Mouse (Mus musculus) ovary, postnatal 10 days (tissue): Measurements from ENCODE around the gene Arl5b.

Experiments
- DNase-seq: peaks from one replicate; pipeline ENCODE4 v3.0.0; 2022; ENCODE audit warnings: low spot score

Arl5b gene

DNA sequence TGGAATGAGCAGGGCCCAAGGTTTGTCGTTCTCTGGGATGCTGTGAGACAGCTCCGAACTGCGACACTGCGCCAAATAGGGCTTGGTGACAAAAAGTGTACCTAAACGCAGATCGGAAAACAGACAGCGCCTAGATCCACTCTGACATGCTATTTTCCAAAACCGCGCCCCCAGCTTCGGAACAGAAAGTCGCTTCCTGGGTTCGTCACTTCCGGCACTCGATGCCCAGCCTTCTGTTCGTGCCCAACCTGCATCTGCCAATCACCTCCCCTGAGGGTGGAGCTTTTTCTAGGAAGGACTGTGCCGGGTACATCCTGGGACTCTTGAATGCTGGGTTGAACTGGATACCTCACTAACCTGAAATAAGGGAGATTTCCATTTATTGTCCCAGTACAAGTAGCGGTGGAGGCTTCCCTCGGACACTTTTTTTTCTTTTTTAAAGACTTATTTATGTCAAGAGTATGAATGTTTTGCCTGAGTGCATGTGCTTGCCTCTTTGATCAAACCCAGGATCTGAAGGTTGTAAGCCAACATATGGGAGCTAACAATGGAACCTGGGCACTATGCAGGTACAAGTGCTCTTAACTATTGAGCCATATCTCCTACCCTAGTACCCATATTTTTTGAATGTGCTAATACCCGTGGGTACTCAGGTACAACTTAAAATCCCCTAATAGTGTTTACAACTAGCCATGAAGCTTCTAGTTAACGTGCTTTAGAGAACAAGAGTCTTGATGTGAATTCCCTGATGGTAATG lies at the start of gene Arl5b:
Gene Arl5b, plus strand, starts transcription at position 279 of the 757 bp plus-strand sequence.
- peak; percentile 79 for DNase-seq

DNA sequence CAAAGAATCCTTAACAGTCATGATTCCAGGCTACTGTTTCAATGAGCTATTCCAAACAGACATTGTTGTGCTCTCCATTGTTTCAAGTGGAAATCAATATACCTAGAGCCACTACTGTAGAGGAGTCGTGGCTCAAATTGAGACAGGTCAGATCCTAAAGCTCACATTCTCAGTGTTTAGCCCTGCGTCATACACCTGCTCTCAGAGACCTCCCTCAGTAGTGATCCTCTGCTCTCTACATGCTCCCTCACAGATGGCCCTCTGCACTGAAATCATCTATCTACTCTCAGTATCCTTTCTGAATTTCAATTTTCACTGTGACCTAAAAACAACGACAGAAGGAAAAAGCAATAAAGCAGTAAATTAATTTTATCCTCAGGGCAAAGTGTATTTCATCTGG lies 41.7 kb upstream of the Arl5b start:
- DNase-seq, result no peak

DNA sequence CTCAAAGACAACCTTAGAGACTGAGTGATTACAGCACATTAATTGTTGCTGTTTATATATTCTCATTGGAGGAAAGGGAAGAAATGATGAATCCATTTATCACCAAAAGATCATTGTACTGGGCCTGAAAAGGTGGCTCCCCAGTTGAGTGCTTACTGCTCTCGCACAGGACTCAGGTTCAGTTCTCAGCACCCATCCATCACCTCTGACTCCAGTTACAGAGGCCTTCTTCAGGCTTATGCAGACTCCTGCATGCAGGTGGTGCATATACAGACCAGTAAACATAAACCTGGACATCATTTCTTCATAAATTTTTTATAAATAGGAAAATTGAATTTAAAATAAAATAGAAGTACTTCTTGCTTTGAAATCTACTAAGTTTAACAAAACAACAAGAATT lies 41.1 kb upstream of the Arl5b start:
- no peak for DNase-seq

DNA sequence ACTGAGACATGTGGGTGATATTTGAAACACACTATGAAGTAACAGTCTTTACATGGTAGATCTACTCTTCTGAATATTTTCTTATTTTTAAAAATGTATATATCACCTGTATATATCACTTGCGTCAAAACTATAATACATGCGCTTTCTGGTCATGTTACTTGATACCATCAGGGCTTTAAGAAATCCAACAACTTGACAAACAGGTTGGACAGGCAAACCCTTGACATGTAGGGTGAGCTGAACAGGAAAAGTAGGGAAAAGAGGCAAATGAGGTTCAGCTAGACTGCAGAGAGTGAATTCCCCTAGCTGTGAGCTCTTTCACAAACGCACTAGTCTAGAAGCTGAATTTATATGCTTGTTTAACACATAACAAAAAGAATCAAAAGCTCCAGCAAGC lies 22.4 kb upstream of the Arl5b start:
- DNase-seq, result no peak

DNA sequence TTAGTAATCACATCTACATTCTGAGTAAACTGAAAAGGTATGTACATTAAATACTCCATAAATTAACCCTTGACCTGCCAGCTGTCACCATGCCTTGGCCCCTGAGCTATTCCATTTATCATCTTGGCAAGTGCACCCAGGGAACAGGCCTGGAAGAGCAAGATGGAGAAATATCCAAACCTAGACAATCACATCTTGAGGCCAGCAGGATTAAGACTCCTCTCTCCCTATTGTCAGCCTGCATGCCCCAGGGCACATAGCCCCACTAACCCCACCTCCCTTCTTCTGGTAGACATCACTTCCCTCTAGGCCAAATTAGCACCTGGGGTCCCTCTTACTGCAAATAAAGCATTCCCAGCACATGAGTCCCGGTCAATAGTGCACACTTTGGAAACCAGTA lies 21.4 kb upstream of the Arl5b start:
- no peak for DNase-seq

DNA sequence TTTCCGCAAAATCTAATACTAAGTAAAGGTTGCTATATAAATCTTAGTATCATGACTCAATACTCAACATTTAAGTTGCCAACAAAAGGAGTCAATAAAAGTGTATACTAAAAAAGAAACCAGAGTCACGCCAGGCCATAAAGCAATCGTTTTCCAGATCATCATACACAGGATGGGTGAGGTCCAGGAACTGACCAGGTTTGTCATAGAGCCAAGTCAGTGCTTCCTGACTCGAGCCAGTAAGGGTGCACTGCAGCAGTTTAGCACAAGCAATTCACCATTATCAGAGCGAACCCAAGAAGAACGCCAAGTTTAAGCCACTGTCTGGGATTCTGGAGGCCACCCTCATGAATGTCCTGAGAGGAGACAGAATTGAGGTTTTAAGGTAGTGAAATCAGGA lies 10.5 kb upstream of the Arl5b start:
- DNase-seq, result no peak

DNA sequence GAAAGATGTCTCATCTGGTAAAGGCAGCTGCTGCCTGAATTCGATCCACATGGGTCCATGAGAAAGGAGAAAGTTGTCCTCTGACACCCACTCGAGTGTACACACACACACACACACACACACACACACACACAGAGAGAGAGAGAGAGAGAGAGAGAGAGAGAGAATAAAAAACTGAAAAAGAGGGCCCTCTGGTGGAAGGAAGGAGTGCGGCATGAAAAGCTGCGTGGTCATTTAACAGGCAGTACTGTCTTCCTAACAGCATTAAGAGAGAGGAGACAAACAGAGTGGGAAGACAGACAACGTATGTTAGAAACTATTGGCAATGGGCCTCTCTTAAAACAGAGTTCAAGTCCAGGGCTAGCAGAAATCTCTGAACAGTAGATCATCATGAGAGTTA lies 8.9 kb upstream of the Arl5b start:
- no peak for DNase-seq

DNA sequence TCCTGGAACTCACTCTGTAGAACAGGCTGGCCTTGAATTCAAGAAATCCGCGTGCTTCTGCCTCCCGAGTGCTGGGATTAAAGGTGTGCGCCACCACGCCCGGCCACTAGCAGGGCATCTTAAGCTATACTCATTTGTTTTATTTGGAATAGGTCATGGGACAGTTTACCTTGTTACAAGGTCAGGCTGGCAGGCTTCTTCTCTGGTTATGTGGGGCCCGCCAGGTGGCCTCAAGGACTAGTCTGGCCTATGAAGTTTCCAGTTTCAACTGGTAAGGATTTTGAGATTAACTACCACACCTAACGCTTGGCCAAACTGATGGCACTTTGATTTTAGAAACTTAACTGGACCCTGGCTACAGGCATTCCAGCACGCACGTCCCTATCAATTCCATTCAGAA lies 5.3 kb downstream of the Arl5b start:
- no peak for DNase-seq

DNA sequence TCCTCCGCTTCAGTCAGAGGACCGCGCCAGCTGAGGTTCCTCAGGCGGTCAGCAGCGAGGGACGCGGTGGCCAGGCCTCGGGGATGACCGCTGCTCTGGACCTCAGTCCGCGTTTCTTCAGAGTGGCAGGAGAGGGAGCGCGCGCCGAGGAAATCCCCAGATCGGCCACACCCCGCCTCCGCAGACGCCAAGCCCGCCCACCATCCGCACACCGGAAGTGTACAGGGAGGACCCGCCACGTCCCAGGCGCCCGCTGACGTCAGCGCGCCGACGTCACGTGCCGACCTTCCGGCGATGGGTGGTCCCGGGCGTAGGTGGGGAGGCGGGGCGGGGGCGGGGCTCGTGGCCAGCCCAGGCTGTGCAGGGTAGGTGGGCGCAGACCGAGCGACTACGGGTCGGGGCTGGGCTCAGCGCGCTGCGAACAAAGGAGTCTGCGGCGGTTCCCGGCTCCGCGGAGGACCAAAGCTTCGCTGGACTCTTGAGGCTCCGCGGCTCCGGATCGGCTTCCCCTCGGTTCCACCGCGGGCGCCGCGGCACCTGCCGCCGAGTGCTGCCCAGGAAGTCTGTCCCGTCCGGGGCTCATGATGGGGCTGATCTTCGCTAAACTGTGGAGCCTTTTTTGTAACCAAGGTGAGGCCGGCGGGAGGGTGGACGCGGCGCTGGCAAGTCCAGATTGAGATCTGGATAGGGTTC lies 5.9 kb downstream of the Arl5b start, which contains the start of gene Nsun6:
Gene Nsun6, minus strand, starts transcription at position 125 of the 693 bp plus-strand sequence.
- peak; percentile 83 for DNase-seq

DNA sequence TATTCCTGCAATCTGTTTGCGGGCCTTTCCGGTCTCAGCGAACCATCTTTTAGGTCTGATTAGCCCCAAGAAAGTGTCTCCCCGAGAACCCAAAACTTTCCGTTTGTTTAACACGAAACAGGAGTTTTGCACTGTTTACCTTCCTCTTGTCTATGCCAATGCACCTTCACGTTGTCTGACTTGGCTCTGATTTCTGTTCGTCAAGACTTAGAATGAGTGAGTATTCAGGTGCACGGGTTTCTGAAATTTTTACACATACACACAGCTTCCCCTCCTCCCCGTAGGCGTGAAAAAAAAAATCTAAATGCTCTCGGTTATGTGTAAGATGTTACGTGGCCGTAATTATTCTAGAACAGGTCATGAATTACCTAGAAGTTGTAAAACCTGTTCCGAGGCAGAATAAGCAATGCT lies 6.6 kb downstream of the Arl5b start:
- no peak for DNase-seq

DNA sequence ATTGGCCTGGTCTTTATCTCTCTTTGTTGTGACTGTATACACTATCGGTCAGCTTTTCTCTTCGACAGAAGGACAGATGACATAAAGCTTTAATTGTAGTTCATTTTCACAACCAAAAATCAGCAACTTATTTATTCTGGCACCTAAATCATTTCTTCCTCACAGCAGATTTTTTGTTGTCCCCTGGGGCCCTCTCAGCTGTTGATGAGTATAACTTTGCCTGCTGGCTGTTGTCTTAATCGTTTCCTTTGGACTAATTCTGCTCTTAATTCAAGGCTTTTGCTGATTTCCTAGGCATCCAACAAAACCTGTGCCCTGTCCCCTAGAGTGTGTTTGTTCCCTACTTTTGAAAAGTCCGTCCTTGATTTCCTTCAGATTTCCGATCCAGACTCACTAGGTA lies 9.0 kb downstream of the Arl5b start:
- no peak for DNase-seq

DNA sequence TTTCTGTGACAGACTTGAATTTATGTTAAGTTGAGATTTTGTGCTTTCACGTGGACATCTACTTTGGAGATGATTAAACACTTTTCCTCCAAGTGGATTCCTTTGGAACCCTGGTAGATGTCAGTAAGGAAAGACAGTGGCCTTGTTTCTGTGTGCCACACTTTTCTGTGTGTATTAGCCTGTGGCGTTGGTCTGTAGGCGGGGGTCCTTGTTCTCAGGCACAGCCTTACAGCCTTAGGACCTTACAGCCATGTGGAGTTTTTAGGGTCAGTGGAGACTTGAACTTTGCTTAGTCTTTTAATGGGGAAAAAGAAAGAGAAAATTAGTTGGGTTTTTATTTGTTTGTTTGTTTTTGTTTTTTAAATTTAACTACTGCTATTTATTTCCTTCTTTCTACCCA lies 11.7 kb downstream of the Arl5b start:
- no peak for DNase-seq

DNA sequence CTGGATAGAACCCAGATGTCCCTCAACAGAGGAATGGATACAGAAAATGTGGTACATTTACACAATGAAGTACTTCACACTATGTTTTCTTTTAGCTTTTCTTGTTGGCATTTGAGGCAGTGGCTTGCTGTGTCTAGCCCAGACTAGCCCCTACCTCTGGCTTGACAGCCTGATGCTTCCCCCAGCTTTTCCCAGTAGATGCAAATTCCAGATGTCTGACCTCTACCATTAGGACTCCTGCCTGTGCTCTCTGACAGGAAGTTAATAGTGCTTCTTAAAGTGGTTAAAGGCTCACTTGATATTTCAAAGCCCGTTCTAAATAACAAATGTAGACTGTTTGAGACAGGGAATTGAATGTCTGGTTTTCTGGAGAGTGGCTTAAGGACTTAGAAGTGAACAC lies 14.6 kb downstream of the Arl5b start:
- no peak for DNase-seq

DNA sequence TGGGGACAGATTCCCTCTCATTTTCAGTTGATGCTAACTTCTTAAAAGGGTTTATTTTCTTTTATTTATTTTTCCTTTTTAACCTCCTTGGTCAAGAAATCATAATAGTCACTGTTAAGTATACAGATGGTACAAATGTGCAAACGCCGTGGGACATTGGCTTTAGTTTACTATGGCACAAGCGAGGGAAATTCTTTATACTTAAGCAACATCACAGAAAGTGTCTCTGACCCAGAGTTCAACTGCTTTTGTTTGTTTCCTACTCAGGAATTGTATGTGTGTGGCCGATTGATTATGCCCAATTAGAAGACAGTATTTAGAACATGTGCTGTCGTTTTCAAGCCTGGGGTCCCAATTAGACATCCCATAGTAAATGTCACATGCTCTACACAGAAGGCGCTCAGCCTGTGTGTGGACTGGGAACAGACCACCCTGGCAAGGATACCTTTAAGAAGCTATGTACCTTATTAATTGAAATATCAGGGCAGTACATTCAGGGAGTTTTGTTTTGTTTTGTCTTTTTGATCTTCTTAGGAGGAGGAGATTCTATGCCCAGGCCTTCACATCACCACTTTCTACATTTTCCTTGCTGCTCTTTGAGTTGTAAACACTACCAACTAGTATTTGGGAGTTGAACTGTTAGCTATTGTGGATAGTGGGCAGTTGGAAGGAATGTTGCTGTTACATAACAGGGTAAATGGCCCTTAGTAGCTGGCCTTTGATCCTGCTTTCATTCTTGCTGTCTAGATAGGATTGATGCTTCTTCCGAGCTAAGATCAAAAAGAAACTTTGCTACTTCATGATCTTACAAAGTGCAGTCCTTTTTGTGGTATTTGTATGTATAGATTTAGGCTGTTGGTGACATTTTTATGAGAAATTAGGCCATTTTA lies 15.4 kb downstream of the Arl5b start:
- DNase-seq, result no peak

DNA sequence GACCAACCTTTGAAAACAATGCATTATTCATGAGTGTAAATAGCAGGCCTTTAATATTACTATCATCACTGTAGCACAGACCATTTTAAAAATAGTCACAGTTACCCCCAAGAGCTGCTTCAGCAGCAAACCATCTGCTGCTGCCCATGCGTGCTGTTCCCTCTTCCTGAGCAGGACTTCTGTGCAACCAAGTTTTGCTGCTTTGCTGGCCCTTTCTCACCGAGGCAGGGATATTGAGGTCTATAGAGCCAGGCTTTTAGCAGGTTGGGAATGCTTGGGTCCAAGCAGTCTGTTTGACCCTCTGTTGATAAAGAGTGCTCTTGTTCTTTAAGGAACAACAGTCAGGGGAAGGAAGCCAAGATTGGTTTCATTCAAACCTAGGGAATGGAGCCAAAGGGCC lies 16.3 kb downstream of the Arl5b start:
- no peak for DNase-seq

DNA sequence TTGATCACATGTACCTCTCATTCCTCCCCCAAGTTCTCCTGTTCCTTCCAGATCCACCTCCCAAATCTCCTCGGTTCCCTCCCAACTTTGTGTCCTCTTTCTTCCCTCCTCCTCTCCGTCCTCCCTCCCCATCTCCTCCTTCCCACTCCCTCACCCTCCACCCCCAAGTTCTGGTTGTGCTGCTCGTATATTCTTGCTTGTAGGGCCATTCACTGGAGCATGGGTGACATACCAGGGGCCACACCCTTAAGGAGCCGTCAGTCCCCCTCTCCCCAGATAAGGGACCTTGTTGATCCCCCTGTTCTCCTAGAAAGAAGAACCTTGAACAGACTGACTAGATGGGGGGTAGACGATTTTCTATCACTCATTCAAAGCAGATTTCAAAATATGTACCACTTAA lies 17.9 kb downstream of the Arl5b start:
- DNase-seq, result no peak

DNA sequence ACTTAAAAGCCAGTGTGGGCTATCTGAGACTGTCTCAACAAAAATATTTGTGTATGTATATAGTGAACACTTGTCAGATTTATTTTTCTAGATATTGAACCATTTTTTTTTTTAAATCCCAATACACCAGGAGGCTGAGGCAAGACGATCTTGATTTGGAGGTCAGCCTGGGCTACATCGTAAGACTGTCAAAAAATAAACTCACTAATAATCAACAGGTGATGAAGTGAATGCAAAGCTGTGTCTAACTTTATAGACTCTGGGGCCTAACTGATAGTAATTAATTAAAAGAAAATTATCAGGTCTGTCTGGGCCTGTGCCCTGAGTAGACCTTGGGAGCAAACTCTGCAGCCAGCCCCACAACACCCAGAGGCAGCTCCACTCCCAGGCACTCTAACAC lies 34.5 kb downstream of the Arl5b start:
- no peak for DNase-seq

DNA sequence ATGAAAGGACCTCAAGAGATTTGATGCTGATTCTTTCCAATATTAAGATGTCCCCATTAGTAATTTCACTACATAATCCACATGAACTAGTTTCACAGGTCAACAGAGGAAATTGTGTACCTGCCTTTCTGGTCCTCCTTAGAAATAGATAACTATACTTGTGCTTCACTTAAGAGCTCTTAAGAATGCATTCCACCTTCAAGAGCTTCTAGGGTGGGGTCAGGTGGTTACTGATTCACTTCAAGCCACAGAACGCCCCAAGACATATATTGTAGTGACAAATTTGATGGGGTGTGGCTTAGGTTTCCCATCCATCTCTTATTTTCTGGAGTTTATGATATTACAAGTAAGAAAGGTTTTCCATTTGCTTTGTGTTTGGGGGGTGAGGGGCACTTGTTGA lies 38.1 kb downstream of the Arl5b start:
- DNase-seq, result no peak

DNA sequence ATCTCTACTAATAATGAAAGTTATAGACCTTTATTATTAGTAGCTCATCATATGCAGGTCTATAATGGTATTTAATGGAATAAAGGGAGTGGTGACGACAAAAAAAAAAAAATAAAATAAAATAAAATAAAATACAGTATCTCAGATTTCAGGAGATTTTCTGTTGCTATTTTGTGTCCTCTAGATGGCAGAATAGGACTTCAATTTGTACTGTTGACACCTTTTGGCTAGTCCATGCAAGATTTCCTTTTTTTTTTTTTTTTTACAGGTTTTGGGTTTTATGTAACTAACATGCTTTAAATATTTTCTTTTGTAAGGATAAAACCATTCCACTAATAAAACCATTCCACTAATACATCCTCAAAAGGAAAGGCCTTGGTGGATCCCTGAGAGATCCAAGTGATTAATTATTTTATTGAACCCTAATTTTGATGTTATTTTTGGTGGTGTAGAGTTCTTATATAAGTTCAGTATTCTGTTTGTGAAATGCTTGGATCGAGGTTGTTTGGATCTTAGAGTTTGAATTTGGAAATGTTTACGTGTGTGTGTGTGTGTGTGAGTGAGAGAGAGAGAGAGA lies 47.4 kb downstream of the Arl5b start:
- no peak for DNase-seq

DNA sequence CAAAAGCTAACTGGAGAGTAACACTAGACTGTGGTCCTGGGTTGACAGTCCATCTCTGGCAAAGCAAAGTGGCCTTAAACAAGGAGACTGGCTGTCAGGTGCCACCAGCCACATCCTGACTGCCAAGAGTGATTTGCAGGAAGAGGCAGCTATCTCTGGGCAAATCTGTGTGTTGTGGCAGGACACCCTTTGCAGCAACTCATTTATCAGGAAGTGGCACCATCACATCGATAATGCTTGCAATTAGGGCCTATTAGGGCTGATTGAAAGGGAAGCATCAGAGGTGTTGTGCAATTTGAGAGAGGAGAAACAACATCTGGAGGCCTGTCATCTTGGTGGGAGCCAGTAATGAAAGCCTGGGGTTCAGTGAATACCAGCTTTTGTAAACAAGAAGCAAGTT lies 55.2 kb downstream of the Arl5b start:
- DNase-seq, result no peak

DNA sequence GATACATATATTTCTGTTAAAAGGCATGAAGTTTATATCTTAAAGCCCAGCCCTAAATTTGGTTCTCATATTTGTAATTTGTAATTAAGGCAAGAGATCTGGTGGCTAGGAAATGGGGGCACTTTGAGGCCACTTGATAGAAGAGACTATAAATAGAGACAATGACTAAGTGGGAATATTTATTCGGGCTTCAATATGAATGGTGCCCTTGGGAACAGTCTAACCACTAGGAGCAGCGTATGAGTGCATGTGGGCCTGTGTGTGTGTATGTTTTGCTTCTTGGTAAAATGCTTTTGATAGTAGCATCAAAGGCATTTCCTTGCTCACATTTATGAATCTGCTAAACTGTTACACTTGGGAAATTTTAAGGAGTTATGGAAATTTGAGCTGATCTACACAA lies 62.1 kb downstream of the Arl5b start:
- DNase-seq, result no peak

DNA sequence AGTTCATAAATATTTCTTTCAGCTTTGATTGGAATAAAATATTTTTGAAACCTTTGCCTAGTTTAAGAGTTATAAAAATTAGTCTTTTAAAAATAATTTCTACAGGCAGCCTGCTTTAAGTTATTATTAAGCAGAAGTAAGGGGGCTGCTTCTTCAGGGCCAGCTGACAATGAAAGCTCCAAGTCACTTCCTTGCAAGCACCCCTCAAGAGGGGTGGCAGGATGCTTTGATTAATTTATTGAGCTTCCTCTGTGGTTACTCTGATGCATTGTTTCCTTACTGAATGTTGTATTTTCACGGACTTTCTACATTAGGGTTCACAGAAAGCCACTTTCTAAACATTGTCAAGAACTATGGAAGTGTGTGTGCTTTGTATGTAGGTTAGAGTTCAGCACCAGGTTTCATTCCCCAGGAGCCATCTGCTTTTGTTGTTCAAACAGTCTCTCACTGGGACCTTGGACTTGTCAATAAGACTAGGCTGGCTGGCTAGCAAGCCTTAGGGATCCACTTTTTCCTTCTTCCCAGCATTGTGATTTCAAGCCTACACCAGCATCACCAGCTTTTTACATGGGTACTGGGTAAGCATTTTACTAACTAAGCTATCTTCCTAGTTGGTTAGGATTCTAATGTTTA lies 62.7 kb downstream of the Arl5b start:
- DNase-seq, result no peak
